In genomic region chr10:43624791-43625398, GRCm38 (mm10) we compare ENCODE assay signal across 15 mouse cellular contexts. TPM values are rescaled to one million over a fixed set of nuclear protein-coding genes. Genes with fewer than 3 reads are reported as not detected.
A peak's percentile ranks its signal among the peaks of the same experiment; 100 is the strongest.
DNase-seq lines count a peak whose midpoint lies in the region; ATAC-seq and TF ChIP-seq lines count a peak whose summit lies in the region.
"Had no signal": no experiment of that assay in that cellular context is flagged by ENCODE, and none has a peak within 500 bp of the region (broad histone marks: within the 10 kb centered on the region; RNA-seq: fewer than 3 reads in every experiment).

No protein-coding gene starts in this region.

- H3K4me1 ChIP-seq in forebrain, embryonic 15.5 days = 0 out of 2 replicates have a peak, but pooled peaks cover 6% of the 10 kb centered on the region
- H3K4me1 ChIP-seq in forebrain, embryonic 12.5 days = no peaks in the 10 kb centered on the region
- H3K4me1 ChIP-seq in midbrain, embryonic 14.5 days (ENCODE audit: control insufficient read depth, insufficient read depth, low read length) = no peaks in the 10 kb centered on the region
- H3K4me1 ChIP-seq in midbrain, embryonic 16.5 days (ENCODE audit: control insufficient read depth, insufficient read depth, low read length) = peaks cover 15% of the 10 kb centered on the region
- H3K4me1 ChIP-seq in limb, embryonic 14.5 days (ENCODE audit: control insufficient read depth, insufficient read depth, low read length) = peaks cover 52% of the 10 kb centered on the region
- H3K4me1 ChIP-seq in neural tube, embryonic 14.5 days (ENCODE audit: control insufficient read depth, insufficient read depth, low read length) = peaks cover 12% of the 10 kb centered on the region; the same call in 1 of the 2 replicates
- H3K4me1 ChIP-seq: heart, embryonic 10.5 days had no signal

- ATAC-seq in forebrain, embryonic 15.5 days (replicated peaks) = peak; percentile 58; the same call in 1 of the 2 replicates
- no peak for ATAC-seq in forebrain, embryonic 12.5 days (ENCODE audit: low FRiP score)
- ATAC-seq in midbrain, embryonic 14.5 days (ENCODE audit: low FRiP score, low TSS enrichment) = no peak
- ATAC-seq in midbrain, embryonic 16.5 days = no peak
- ATAC-seq in limb, embryonic 14.5 days (ENCODE audit: low FRiP score, low read depth) = peak; percentile 60; the same call in 1 of the 2 replicates
- ATAC-seq in neural tube, embryonic 14.5 days (ENCODE audit: low read depth) = peak; percentile 2; the same call in 1 of the 2 replicates

- no peaks in the 10 kb centered on the region for H3K9me3 ChIP-seq in forebrain, embryonic 15.5 days
- no peaks in the 10 kb centered on the region for H3K9me3 ChIP-seq in forebrain, embryonic 12.5 days
- no peaks in the 10 kb centered on the region for H3K9me3 ChIP-seq in midbrain, embryonic 14.5 days (ENCODE audit: control insufficient read depth, low read length)
- H3K9me3 ChIP-seq in midbrain, embryonic 16.5 days (replicated peaks; ENCODE audit: control insufficient read depth, low read length, poor library complexity, severe bottlenecking) = no peaks in the 10 kb centered on the region
- H3K9me3 ChIP-seq in limb, embryonic 14.5 days (ENCODE audit: control insufficient read depth, low read length) = no peaks in the 10 kb centered on the region
- H3K9me3 ChIP-seq in neural tube, embryonic 14.5 days (ENCODE audit: control insufficient read depth, low read length) = no peaks in the 10 kb centered on the region
- H3K9me3 ChIP-seq: embryonic facial prominence, embryonic 12.5 days had no signal

- no peak overlapping the region for H3K9ac ChIP-seq in forebrain, embryonic 15.5 days (replicated peaks)
- H3K9ac ChIP-seq in forebrain, embryonic 12.5 days = no peak overlapping the region
- no peak overlapping the region for H3K9ac ChIP-seq in midbrain, embryonic 14.5 days (replicated peaks; ENCODE audit: low read length)
- H3K9ac ChIP-seq in midbrain, embryonic 16.5 days (ENCODE audit: low read depth, low read length) = no peak overlapping the region
- no peak overlapping the region for H3K9ac ChIP-seq in limb, embryonic 14.5 days (ENCODE audit: low read depth, low read length, severe bottlenecking)
- H3K9ac ChIP-seq in neural tube, embryonic 14.5 days (replicated peaks; ENCODE audit: low read depth, low read length) = no peak overlapping the region
- H3K9ac ChIP-seq: embryonic facial prominence, embryonic 12.5 days had no signal

- no peak overlapping the region for H3K4me3 ChIP-seq in forebrain, embryonic 15.5 days
- H3K4me3 ChIP-seq in forebrain, embryonic 12.5 days (replicated peaks) = no peak overlapping the region
- H3K4me3 ChIP-seq in midbrain, embryonic 14.5 days (replicated peaks; ENCODE audit: low read depth, low read length) = no peak overlapping the region
- H3K4me3 ChIP-seq in midbrain, embryonic 16.5 days (ENCODE audit: low read depth, low read length) = no peak overlapping the region
- no peak overlapping the region for H3K4me3 ChIP-seq in limb, embryonic 14.5 days (replicated peaks; ENCODE audit: low read length)
- no peak overlapping the region for H3K4me3 ChIP-seq in neural tube, embryonic 14.5 days (ENCODE audit: low read depth, low read length)
- H3K4me3 ChIP-seq: embryonic facial prominence, embryonic 12.5 days; heart, embryonic 10.5 days; myocyte had no signal

- 52% methylated on average over 2 of the region's 2 CpGs for whole genome bisulfite sequencing in forebrain, embryonic 15.5 days
- WGBS in forebrain, embryonic 12.5 days = 76% methylated on average over 2 of the region's 2 CpGs
- 65% methylated on average over 2 of the region's 2 CpGs for WGBS in midbrain, embryonic 14.5 days
- WGBS in midbrain, embryonic 16.5 days = 52% methylated on average over 2 of the region's 2 CpGs
- WGBS in limb, embryonic 14.5 days = 26% methylated on average over 2 of the region's 2 CpGs
- 62% methylated on average over 2 of the region's 2 CpGs for WGBS in neural tube, embryonic 14.5 days

- no peak overlapping the region for H3K4me2 ChIP-seq in forebrain, embryonic 15.5 days (replicated peaks)
- H3K4me2 ChIP-seq in forebrain, embryonic 12.5 days = no peak overlapping the region
- H3K4me2 ChIP-seq in midbrain, embryonic 14.5 days (ENCODE audit: low read length) = no peak overlapping the region
- no peak overlapping the region for H3K4me2 ChIP-seq in midbrain, embryonic 16.5 days (ENCODE audit: low read length)
- no peak overlapping the region for H3K4me2 ChIP-seq in limb, embryonic 14.5 days (replicated peaks; ENCODE audit: low read depth, low read length, severe bottlenecking)
- no peak overlapping the region for H3K4me2 ChIP-seq in neural tube, embryonic 14.5 days (ENCODE audit: low read depth, low read length)
- H3K4me2 ChIP-seq: embryonic facial prominence, embryonic 12.5 days had no signal

- H3K27ac ChIP-seq in forebrain, embryonic 15.5 days (replicated peaks) = peak overlapping the region; percentile 57; the same call in 1 of the 2 replicates
- no peak overlapping the region for H3K27ac ChIP-seq in forebrain, embryonic 12.5 days
- no peak overlapping the region for H3K27ac ChIP-seq in midbrain, embryonic 14.5 days (replicated peaks; ENCODE audit: low read depth, low read length)
- H3K27ac ChIP-seq in midbrain, embryonic 16.5 days (ENCODE audit: low read length) = no peak overlapping the region
- H3K27ac ChIP-seq in limb, embryonic 14.5 days (replicated peaks; ENCODE audit: low read depth, low read length) = no peak overlapping the region
- peak overlapping the region; percentile 57; the same call in 1 of the 2 replicates for H3K27ac ChIP-seq in neural tube, embryonic 14.5 days (ENCODE audit: low read depth, low read length)
- H3K27ac ChIP-seq: embryonic facial prominence, embryonic 12.5 days; heart, embryonic 10.5 days had no signal

- peak; percentile 31 for DNase-seq in midbrain, embryonic 14.5 days
- DNase-seq in limb, embryonic 14.5 days (ENCODE audit: low spot score) = peak; percentile 16
- no peak for DNase-seq in thymus, postnatal 14 days
- no peak for DNase-seq in spleen, adult 12 weeks (ENCODE audit: low spot score)
- DNase-seq: cerebellum, postnatal 36 days; heart, postnatal 4 days; kidney, adult 18-20 months; left cerebral cortex, postnatal 4 days had no signal

- TF ChIP-seq POLR2A in limb, embryonic 14.5 days (IDR thresholded peaks at IDR 0.05; ENCODE audit: borderline replicate concordance, extremely low read depth, insufficient read depth, insufficient read length) = no peak

- no peaks in the 10 kb centered on the region for H3K36me3 ChIP-seq in forebrain, embryonic 15.5 days
- H3K36me3 ChIP-seq in forebrain, embryonic 12.5 days (replicated peaks) = no peaks in the 10 kb centered on the region
- no peaks in the 10 kb centered on the region for H3K36me3 ChIP-seq in midbrain, embryonic 14.5 days (ENCODE audit: control insufficient read depth, insufficient read depth, low read length)
- H3K36me3 ChIP-seq in midbrain, embryonic 16.5 days (ENCODE audit: control insufficient read depth, insufficient read depth, low read length) = no peaks in the 10 kb centered on the region
- H3K36me3 ChIP-seq in limb, embryonic 14.5 days (ENCODE audit: control insufficient read depth, insufficient read depth, low read length) = no peaks in the 10 kb centered on the region
- H3K36me3 ChIP-seq in neural tube, embryonic 14.5 days (ENCODE audit: control insufficient read depth, insufficient read depth, low read length) = no peaks in the 10 kb centered on the region
- H3K36me3 ChIP-seq: embryonic facial prominence, embryonic 12.5 days; heart, embryonic 10.5 days had no signal

- H3K27me3 ChIP-seq in forebrain, embryonic 15.5 days = no peaks in the 10 kb centered on the region
- H3K27me3 ChIP-seq in forebrain, embryonic 12.5 days = no peaks in the 10 kb centered on the region
- no peaks in the 10 kb centered on the region for H3K27me3 ChIP-seq in midbrain, embryonic 14.5 days (ENCODE audit: control insufficient read depth, insufficient read depth, low read length)
- H3K27me3 ChIP-seq in midbrain, embryonic 16.5 days (ENCODE audit: control insufficient read depth, insufficient read depth, low read depth, low read length) = no peaks in the 10 kb centered on the region
- H3K27me3 ChIP-seq in limb, embryonic 14.5 days (ENCODE audit: control insufficient read depth, insufficient read depth, low read length) = no peaks in the 10 kb centered on the region
- H3K27me3 ChIP-seq in neural tube, embryonic 14.5 days (ENCODE audit: control insufficient read depth, insufficient read depth, low read length) = no peaks in the 10 kb centered on the region
- H3K27me3 ChIP-seq: embryonic facial prominence, embryonic 12.5 days had no signal

RNA-seq across cellular contexts. Expression of gene Cd24a, which starts 46.8 kb away (rescaled TPM):
- polyA plus RNA-seq in forebrain, embryonic 15.5 days (2015; fragmentation: Nextera tagmentation; extraction: Ambion mirVana) = 899 and 974 TPM in 2 replicates
- 501 and 537 TPM in 2 replicates for polyA plus RNA-seq in forebrain, embryonic 12.5 days (2016; fragmentation: Nextera tagmentation; extraction: Ambion mirVana)
- polyA plus RNA-seq in midbrain, embryonic 14.5 days (2014; fragmentation: Nextera tagmentation; extraction: Ambion mirVana) = 1,113 and 1,163 TPM in 2 replicates
- 660 and 780 TPM in 2 replicates for polyA plus RNA-seq in midbrain, embryonic 16.5 days (2015; fragmentation: Nextera tagmentation; extraction: Ambion mirVana)
- polyA plus RNA-seq in limb, embryonic 14.5 days (2012; rRNA removed) = 335 and 359 TPM in 2 replicates
- 268 and 314 TPM in 2 replicates for polyA plus RNA-seq in limb, embryonic 14.5 days (2014; fragmentation: Nextera tagmentation; extraction: Ambion mirVana)
- polyA plus RNA-seq in neural tube, embryonic 14.5 days (2014; fragmentation: Nextera tagmentation; extraction: Ambion mirVana) = 1,170 and 1,195 TPM in 2 replicates

Comparison
In these comparisons a context has a peak if more than half of its experiments do, and no peak if none do; other contexts are left out.
1. ATAC-seq: peak in forebrain, embryonic 15.5 days (single experiment), limb, embryonic 14.5 days (single experiment) and neural tube, embryonic 14.5 days (single experiment); none in forebrain, embryonic 12.5 days (single experiment), midbrain, embryonic 14.5 days (single experiment) and midbrain, embryonic 16.5 days (single experiment).
2. H3K27ac ChIP-seq: peak in forebrain, embryonic 15.5 days (single experiment) and neural tube, embryonic 14.5 days (single experiment); none in forebrain, embryonic 12.5 days (single experiment), midbrain, embryonic 14.5 days (single experiment), midbrain, embryonic 16.5 days (single experiment) and limb, embryonic 14.5 days (single experiment).
3. DNase-seq: peak in midbrain, embryonic 14.5 days (single experiment) and limb, embryonic 14.5 days (single experiment); none in thymus, postnatal 14 days (single experiment) and spleen, adult 12 weeks (single experiment).